17 mouse cellular contexts compared by ENCODE assay signal in the genomic region with DNA sequence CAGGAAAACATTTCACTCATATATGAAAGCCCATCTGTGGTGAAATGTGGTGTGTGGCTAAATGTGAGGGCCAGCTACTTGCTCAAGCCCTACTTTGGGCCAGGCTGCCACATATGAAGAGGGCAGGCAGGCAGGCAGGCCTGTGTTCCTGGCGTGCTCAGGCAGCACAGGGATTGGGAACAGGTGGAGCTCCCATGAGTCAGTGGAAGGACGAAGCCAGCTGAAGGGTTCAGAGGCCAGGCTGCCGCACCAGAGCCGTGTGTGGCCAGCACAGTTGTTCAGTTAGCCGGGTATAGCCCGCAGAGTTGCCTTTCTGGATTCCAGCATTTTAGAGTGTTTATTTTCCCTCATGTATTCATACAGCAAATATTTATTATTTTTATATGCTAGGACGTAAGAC.
DNase-seq lines count a peak whose midpoint lies in the region; ATAC-seq and TF ChIP-seq lines count a peak whose summit lies in the region.
"Had no signal": no experiment of that assay in that cellular context is flagged by ENCODE, and none has a peak within 500 bp of the region (broad histone marks: within the 10 kb centered on the region; RNA-seq: fewer than 3 reads in every experiment).

No protein-coding gene starts in this region.

- no peak for DNase-seq in midbrain, postnatal 0 days (ENCODE audit: low spot score)
- DNase-seq: adrenal gland, adult 2 months; adrenal gland, adult 8-10 months; adrenal gland, postnatal 10 days; adrenal gland, postnatal 14 days; adrenal gland, postnatal 25 days; adrenal gland, postnatal 36 days; B cell, adult 2 months; cerebellum, adult 11 months; cerebellum, adult 11-12 months; cerebellum, adult 18-20 months; cerebellum, adult 2 months had no signal

- no peak overlapping the region for H3K4me3 ChIP-seq in myocyte
- H3K4me3 ChIP-seq in midbrain, postnatal 0 days (ENCODE audit: low read depth, low read length), result no peak overlapping the region

- H3K36me3 ChIP-seq in myocyte (ENCODE audit: control insufficient read depth, insufficient read depth), result no peaks in the 10 kb centered on the region
- H3K36me3 ChIP-seq in midbrain, postnatal 0 days (ENCODE audit: insufficient read depth, low read length), result no peaks in the 10 kb centered on the region
- H3K36me3 ChIP-seq: G1E had no signal

- no peaks in the 10 kb centered on the region for H3K4me1 ChIP-seq in midbrain, postnatal 0 days (ENCODE audit: insufficient read depth, low read length)

- H3K27ac ChIP-seq in midbrain, postnatal 0 days (ENCODE audit: low read depth, low read length), result no peak overlapping the region

- no peak overlapping the region for H3K9ac ChIP-seq in midbrain, postnatal 0 days (replicated peaks; ENCODE audit: low read length, poor library complexity, severe bottlenecking)

- no peaks in the 10 kb centered on the region for H3K9me3 ChIP-seq in midbrain, postnatal 0 days (ENCODE audit: low read length)
- H3K9me3 ChIP-seq: G1E had no signal

- 85% methylated on average over 7 of the region's 7 CpGs for WGBS in midbrain, postnatal 0 days

- TF ChIP-seq CTCF in midbrain, postnatal 0 days (IDR thresholded peaks at IDR 0.05), result no peak

- H3ac ChIP-seq in myocyte (ENCODE audit: control insufficient read depth, insufficient read length), result no peak overlapping the region

- peaks cover 53% of the 10 kb centered on the region for H3K27me3 ChIP-seq in myocyte (ENCODE audit: control insufficient read depth, insufficient read depth, insufficient read length)
- no peaks in the 10 kb centered on the region for H3K27me3 ChIP-seq in midbrain, postnatal 0 days (ENCODE audit: insufficient read depth, low read length)

- ATAC-seq in midbrain, postnatal 0 days (ENCODE audit: low FRiP score), result no peak
- ATAC-seq: activated CD4-positive, CD25-positive, alpha-beta regulatory T cell, adult 4 months; CD4-positive, CD25-positive, alpha-beta regulatory T cell, adult 4 months; Patski had no signal

- TF ChIP-seq POLR2A in myocyte (IDR thresholded peaks at IDR 0.05; ENCODE audit: insufficient read length, low read depth), result no peak

- no peak overlapping the region for H3K4me2 ChIP-seq in myocyte (ENCODE audit: low read depth)
- no peak overlapping the region for H3K4me2 ChIP-seq in midbrain, postnatal 0 days (ENCODE audit: low read depth, low read length, poor library complexity, severe bottlenecking)

- H3K79me2 ChIP-seq in myocyte (ENCODE audit: control insufficient read depth, insufficient read depth), result no peaks in the 10 kb centered on the region

TF ChIP-seq in myocyte, 11 proteins besides CTCF, POLR2A, EP300 and RAD21:
- TF ChIP-seq SRF (IDR thresholded peaks at IDR 0.05; ENCODE audit: control insufficient read depth, insufficient read length, low read depth), result no peak
- peak; percentile 21 to 94 (median 84) for TF ChIP-seq MYOG (IDR thresholded peaks at IDR 0.05; ENCODE audit: control insufficient read depth in 1 of 3, insufficient read depth in 1 of 3, insufficient read length in 2 of 3, low read depth in 2 of 3)
- no peak for TF ChIP-seq TCF12 (IDR thresholded peaks at IDR 0.05; ENCODE audit: insufficient read depth, poor library complexity, severe bottlenecking)
- peak; percentile 57 for TF ChIP-seq TCF3 (IDR thresholded peaks at IDR 0.05; ENCODE audit: insufficient read length, low read depth)
- no peak for TF ChIP-seq CEBPB (IDR thresholded peaks at IDR 0.05; ENCODE audit: insufficient read depth, poor library complexity, severe bottlenecking)
- TF ChIP-seq USF1 (IDR thresholded peaks at IDR 0.05; ENCODE audit: low read depth), result no peak
- TF ChIP-seq REST (IDR thresholded peaks at IDR 0.05; ENCODE audit: insufficient read depth, insufficient read length), result no peak
- no peak for TF ChIP-seq MAX (IDR thresholded peaks at IDR 0.05; ENCODE audit: low read depth)
- peak in 2 of 3 experiments; percentile 84 to 94 for TF ChIP-seq MYOD1 (IDR thresholded peaks at IDR 0.05; ENCODE audit: control insufficient read depth in 1 of 3, insufficient read length in 2 of 3, low read depth in 2 of 3)
TF ChIP-seq in myocyte: peak in this region for 3.
